Mouse (Mus musculus): ENCODE measurements around the gene Lbx2. TPM values are rescaled to one million over a fixed set of nuclear protein-coding genes. Genes with fewer than 3 reads are reported as not detected.
A peak's percentile ranks its signal among the peaks of the same experiment; 100 is the strongest.

Gene Lbx2
- polyA plus RNA-seq, 1 experiment from 2014 or later: 0.89 TPM

- Histone ChIP-seq H3K27me3 (ENCODE audit: control insufficient read depth, insufficient read depth, low read depth, low read length) (no peaks in the 10 kb centered on the region), H3K27ac (ENCODE audit: low read length) (peak overlapping the region; percentile 86), H3K4me1 (replicated peaks; ENCODE audit: control insufficient read depth, insufficient read depth, low read length) (peaks cover 14% of the 10 kb centered on the region), H3K36me3 (ENCODE audit: control insufficient read depth, insufficient read depth, low read length) (no peaks in the 10 kb centered on the region; the same call in 1 of the 2 replicates), H3K9ac (ENCODE audit: low read length) (peak overlapping the region; percentile 87), H3K9me3 (ENCODE audit: control insufficient read depth, low read length) (no peaks in the 10 kb centered on the region), H3K4me2 (ENCODE audit: low read depth, low read length) (peak overlapping the region; percentile 100), H3K4me3 (ENCODE audit: low read length) (peak overlapping the region; percentile 85)
- under 1% methylated on average over 73 of the region's 74 CpGs for WGBS
- ATAC-seq (ENCODE audit: low read depth): peak; percentile 85
These were observed 15.8 kb downstream of the Lbx2 start for GRCm38 (mm10) chr6:83101688-83102556.

- no peaks in the 10 kb centered on the region; the same call in 1 of the 2 replicates for H3K36me3 ChIP-seq (ENCODE audit: control insufficient read depth, insufficient read depth, low read length)
- H3K9ac ChIP-seq (ENCODE audit: low read length): peak overlapping the region; percentile 87; the same call in 1 of the 2 replicates
- 52% methylated on average over 11 of the region's 11 CpGs for WGBS
- no peak overlapping the region for H3K27ac ChIP-seq (ENCODE audit: low read length)
- ATAC-seq (ENCODE audit: low read depth): no peak
- H3K27me3 ChIP-seq (ENCODE audit: control insufficient read depth, insufficient read depth, low read depth, low read length): no peaks in the 10 kb centered on the region
- no peaks in the 10 kb centered on the region for H3K9me3 ChIP-seq (ENCODE audit: control insufficient read depth, low read length)
- peaks cover 20% of the 10 kb centered on the region for H3K4me1 ChIP-seq (replicated peaks; ENCODE audit: control insufficient read depth, insufficient read depth, low read length)
- H3K4me3 ChIP-seq (ENCODE audit: low read length): no peak overlapping the region
- no peak overlapping the region for H3K4me2 ChIP-seq (ENCODE audit: low read depth, low read length)
These were observed 17.0 kb downstream of the Lbx2 start for GRCm38 (mm10) chr6:83103130-83103650.

GRCm38 (mm10) chr6:83104158-83104557, 18.0 kb downstream of the Lbx2 start:
- Histone ChIP-seq H3K9me3 (ENCODE audit: control insufficient read depth, low read length) (no peaks in the 10 kb centered on the region), H3K27me3 (ENCODE audit: control insufficient read depth, insufficient read depth, low read depth, low read length) (no peaks in the 10 kb centered on the region), H3K27ac (ENCODE audit: low read length) (no peak overlapping the region), H3K9ac (ENCODE audit: low read length) (no peak overlapping the region), H3K4me1 (replicated peaks; ENCODE audit: control insufficient read depth, insufficient read depth, low read length) (peaks cover 23% of the 10 kb centered on the region), H3K36me3 (ENCODE audit: control insufficient read depth, insufficient read depth, low read length) (no peaks in the 10 kb centered on the region; the same call in 1 of the 2 replicates), H3K4me2 (ENCODE audit: low read depth, low read length) (no peak overlapping the region), H3K4me3 (ENCODE audit: low read length) (no peak overlapping the region)
- 81% methylated on average over 4 of the region's 4 CpGs for WGBS
- no peak for ATAC-seq (ENCODE audit: low read depth)

GRCm38 (mm10) chr6:83107566-83108400, 21.6 kb downstream of the Lbx2 start:
- 40% methylated on average over 13 of the region's 13 CpGs for WGBS
- H3K9me3 ChIP-seq (ENCODE audit: control insufficient read depth, low read length): no peaks in the 10 kb centered on the region
- peak; percentile 25 for ATAC-seq (ENCODE audit: low read depth)
- no peak overlapping the region for H3K27ac ChIP-seq (ENCODE audit: low read length)
- peak overlapping the region; percentile 78 for H3K4me3 ChIP-seq (ENCODE audit: low read length)
- no peaks in the 10 kb centered on the region for H3K27me3 ChIP-seq (ENCODE audit: control insufficient read depth, insufficient read depth, low read depth, low read length)
- H3K4me1 ChIP-seq (replicated peaks; ENCODE audit: control insufficient read depth, insufficient read depth, low read length): peaks cover 21% of the 10 kb centered on the region
- H3K4me2 ChIP-seq (ENCODE audit: low read depth, low read length): peak overlapping the region; percentile 64
- peak overlapping the region; percentile 88 for H3K9ac ChIP-seq (ENCODE audit: low read length)
- H3K36me3 ChIP-seq (ENCODE audit: control insufficient read depth, insufficient read depth, low read length): no peaks in the 10 kb centered on the region; the same call in 1 of the 2 replicates

- H3K9me3 ChIP-seq (ENCODE audit: control insufficient read depth, low read length): no peaks in the 10 kb centered on the region
- peak within 1 kb of the TSS; percentile 86 for H3K27ac ChIP-seq (ENCODE audit: low read length)
- H3K9ac ChIP-seq (ENCODE audit: low read length): peak within 1 kb of the TSS; percentile 88
- H3K4me2 ChIP-seq (ENCODE audit: low read depth, low read length): peak within 1 kb of the TSS; percentile 64
- peaks cover 15% of the 10 kb centered on the region for H3K4me1 ChIP-seq (replicated peaks; ENCODE audit: control insufficient read depth, insufficient read depth, low read length)
- no peaks in the 10 kb centered on the region; the same call in 1 of the 2 replicates for H3K36me3 ChIP-seq (ENCODE audit: control insufficient read depth, insufficient read depth, low read length)
- H3K4me3 ChIP-seq (ENCODE audit: low read length): peak within 1 kb of the TSS; percentile 78
- H3K27me3 ChIP-seq (ENCODE audit: control insufficient read depth, insufficient read depth, low read depth, low read length): no peaks in the 10 kb centered on the region
- peak; percentile 89 for ATAC-seq (ENCODE audit: low read depth)
- under 1% methylated on average over 76 of the region's 76 CpGs for WGBS
These were observed 22.8 kb downstream of the Lbx2 start, which contains the start of gene Mrpl53 for GRCm38 (mm10) chr6:83108762-83109668. Gene Mrpl53 (plus strand): TSS chr6:83109040.

GRCm38 (mm10) chr6:83111510-83112136, 25.5 kb downstream of the Lbx2 start:
- no peaks in the 10 kb centered on the region for H3K9me3 ChIP-seq (ENCODE audit: control insufficient read depth, low read length)
- peaks cover 26% of the 10 kb centered on the region for H3K4me1 ChIP-seq (replicated peaks; ENCODE audit: control insufficient read depth, insufficient read depth, low read length)
- no peaks in the 10 kb centered on the region; the same call in 1 of the 2 replicates for H3K36me3 ChIP-seq (ENCODE audit: control insufficient read depth, insufficient read depth, low read length)
- 81% methylated on average over 4 of the region's 4 CpGs for WGBS
- no peak overlapping the region for H3K4me3 ChIP-seq (ENCODE audit: low read length)
- no peak overlapping the region for H3K27ac ChIP-seq (ENCODE audit: low read length)
- no peaks in the 10 kb centered on the region for H3K27me3 ChIP-seq (ENCODE audit: control insufficient read depth, insufficient read depth, low read depth, low read length)
- H3K4me2 ChIP-seq (ENCODE audit: low read depth, low read length): no peak overlapping the region
- no peak for ATAC-seq (ENCODE audit: low read depth)
- H3K9ac ChIP-seq (ENCODE audit: low read length): no peak overlapping the region

- H3K27ac ChIP-seq (ENCODE audit: low read length): peak within 1 kb of the TSS; percentile 76
- no peaks in the 10 kb centered on the region for H3K27me3 ChIP-seq (ENCODE audit: control insufficient read depth, insufficient read depth, low read depth, low read length)
- no peaks in the 10 kb centered on the region for H3K9me3 ChIP-seq (ENCODE audit: control insufficient read depth, low read length)
- peaks cover 20% of the 10 kb centered on the region for H3K36me3 ChIP-seq (ENCODE audit: control insufficient read depth, insufficient read depth, low read length)
- 1% methylated on average over 44 of the region's 58 CpGs for WGBS
- H3K4me2 ChIP-seq (ENCODE audit: low read depth, low read length): peak within 1 kb of the TSS; percentile 93
- ATAC-seq (ENCODE audit: low read depth): peak; percentile 94
- H3K4me3 ChIP-seq (ENCODE audit: low read length): peak within 1 kb of the TSS; percentile 71
- peaks cover 25% of the 10 kb centered on the region for H3K4me1 ChIP-seq (replicated peaks; ENCODE audit: control insufficient read depth, insufficient read depth, low read length)
- peak within 1 kb of the TSS; percentile 90 for H3K9ac ChIP-seq (ENCODE audit: low read length)
These were observed 29.0 kb downstream of the Lbx2 start, which contains the start of gene Mogs for GRCm38 (mm10) chr6:83115011-83115671. Gene Mogs (plus strand): TSS chr6:83115496.
